Mouse (Mus musculus): ENCODE data around the gene Cox20.
A peak's percentile ranks its signal among the peaks of the same experiment; 100 is the strongest.
"Not testable (repeated sequence)": the region's sequence is repeated elsewhere in the genome, so short reads cannot be mapped to it uniquely, and the experiment has no call there.

Gene Cox20

GRCm38 (mm10) chr1:178320723-178321590 lies 2.0 kb downstream of the Cox20 start:
- DNase-seq, result no peak

DNA sequence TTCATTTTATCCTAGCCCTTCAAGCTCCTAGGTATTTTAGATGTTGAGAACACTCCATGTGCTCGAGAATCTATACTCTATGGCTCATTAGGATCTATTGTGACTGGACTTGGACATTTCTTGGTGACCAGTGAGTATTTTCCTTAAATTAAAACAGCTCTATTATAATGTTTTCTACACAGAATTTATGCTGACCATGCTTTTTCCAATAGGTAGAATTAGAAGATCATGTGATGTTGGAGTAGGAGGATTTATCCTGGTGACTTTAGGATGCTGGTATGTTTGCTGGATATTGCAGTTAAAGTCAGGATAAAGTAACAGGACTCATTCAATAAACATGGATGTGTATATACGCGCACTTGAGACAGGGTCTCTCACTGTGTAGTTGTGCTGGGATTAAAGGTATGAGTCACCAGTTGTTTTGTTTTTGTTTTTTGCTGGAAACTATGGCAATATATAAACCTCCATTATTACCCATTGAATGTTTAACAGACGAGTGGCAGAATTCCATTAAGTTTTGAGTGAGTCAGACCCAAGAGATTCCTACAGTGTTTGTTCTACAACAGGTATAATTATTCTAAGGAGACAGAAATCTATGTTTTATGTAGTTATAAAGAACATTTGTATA lies 2.9 kb downstream of the Cox20 start:
- no peak for DNase-seq

DNA sequence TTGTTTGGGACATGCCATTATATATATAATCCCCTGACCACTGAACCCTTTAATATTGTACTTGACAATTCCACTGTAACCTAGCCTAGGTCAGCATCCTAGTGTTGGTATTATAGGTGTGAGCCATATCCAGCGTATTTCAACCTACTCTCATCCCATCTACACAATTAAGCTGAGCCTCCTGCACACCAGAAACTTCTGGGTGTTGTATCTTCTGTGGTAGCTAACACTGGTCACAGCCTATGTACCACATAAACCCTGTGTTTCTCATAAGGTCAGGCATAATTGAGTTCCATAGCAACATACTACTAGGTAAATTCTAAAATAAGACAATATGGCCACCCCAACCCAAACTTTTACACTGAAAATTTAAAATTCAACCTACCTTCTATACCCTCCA lies 4.3 kb downstream of the Cox20 start:
- no peak for DNase-seq

GRCm38 (mm10) chr1:178324568-178324967 lies 5.6 kb downstream of the Cox20 start:
- DNase-seq, result no peak

DNA sequence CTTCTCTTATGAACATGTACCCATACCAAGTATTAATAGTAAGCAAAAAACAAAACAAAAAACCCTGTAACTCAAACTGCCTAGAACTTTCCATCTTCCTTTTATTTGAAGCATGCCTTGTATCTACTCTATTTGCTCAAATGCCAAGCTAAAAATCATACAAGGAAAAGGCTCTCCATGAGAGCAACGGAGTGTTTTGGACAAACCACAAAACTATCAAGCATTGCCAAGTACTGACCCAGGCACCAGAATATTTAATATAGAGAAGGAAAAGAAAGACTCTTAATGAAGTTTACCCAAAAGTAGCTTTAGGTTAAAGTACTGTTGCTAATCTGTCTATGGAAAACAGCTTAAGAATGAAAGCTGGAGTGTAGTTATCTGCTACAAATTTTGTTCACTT lies 7.4 kb downstream of the Cox20 start:
- DNase-seq, result no peak

GRCm38 (mm10) chr1:178326950-178327349 lies 8.0 kb downstream of the Cox20 start:
- DNase-seq, result no peak

- DNase-seq, result no peak
Observed at GRCm38 (mm10) chr1:178329017-178329416, 10.1 kb downstream of the Cox20 start.

DNA sequence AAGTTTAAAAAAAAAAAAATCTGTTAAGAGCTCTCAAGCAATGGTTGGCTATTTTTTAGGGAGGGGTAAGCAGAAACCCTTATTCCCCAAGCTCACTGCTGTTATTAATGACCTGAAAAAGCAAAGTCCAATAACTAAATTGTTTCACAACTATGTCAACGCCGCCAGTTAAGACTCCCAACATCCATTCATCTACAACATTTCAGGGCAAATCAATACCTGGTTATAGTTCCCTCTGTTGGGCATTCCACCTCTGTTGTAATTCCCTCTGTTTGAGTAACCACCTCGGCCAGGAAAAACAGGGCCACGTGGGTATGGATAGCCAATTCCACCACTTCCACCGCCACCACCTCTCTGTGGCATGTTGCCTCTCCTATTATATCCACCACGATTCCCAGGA lies 11.0 kb downstream of the Cox20 start:
- DNase-seq, result no peak

GRCm38 (mm10) chr1:178335860-178336261 lies 16.9 kb downstream of the Cox20 start:
- no peak for DNase-seq

GRCm38 (mm10) chr1:178336289-178336775 lies 17.4 kb downstream of the Cox20 start:
- peak; percentile 89 for DNase-seq

DNA sequence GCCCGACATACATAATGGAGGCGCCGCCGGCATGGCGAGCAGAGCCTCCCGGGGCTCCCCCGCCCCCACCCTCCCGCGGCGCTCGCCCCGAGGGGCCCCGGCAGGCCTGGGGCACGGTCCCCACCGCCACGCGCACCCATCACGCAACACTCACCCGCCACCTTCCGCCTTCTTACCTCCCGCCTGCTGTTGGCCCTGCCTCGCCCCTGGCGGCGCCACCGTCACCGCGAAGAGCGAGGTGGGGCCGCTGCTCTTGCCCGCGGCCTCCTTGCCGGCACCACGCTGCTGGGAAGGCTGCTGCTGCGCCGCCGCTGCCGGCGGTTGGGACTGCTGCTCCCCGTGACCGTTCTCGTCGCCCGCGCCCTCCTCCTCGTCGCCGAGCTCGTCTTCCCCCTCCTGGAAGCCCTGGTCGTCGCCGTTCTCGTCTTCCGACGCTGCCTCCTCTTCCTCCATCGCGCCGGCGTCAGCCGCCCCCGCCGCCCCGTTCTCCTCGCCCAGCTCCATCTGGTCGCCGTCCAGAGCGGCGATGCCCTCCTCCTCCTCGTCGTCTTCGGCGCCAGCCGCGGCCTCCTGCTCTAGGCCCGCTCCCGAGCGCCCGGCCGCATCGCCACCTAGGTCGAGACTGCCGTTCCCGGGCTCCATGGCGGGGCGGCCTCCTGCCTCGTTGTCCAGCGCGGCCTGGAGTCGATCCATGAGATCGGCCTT lies 18.0 kb downstream of the Cox20 start:
- DNase-seq, result peak; percentile 71

- DNase-seq, result peak; percentile 97
Observed at GRCm38 (mm10) chr1:178337551-178338317, 18.8 kb downstream of the Cox20 start, which contains the start of gene Hnrnpu. TSS of gene Hnrnpu (minus strand) at chr1:178337797.

- no peak for DNase-seq
Observed at GRCm38 (mm10) chr1:178338318-178338641, 19.4 kb downstream of the Cox20 start.

DNA sequence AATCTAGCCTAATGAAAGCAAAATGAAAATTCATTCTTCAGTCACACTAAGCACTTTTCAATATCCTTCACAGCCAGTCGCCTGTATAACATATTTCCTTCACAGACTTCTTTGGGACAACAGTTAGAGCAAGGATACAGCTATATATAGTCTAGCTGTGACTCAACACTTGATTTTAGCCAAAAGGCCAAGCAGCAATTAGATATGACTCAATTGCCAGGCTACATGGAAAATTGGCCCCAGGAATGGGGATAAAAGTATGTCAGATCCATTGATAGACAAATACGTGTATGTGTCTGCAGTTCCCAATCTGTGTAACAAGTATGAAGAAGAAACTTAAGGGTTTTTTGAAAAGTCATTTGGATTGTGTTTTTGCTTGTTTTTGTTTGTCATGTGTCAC lies 21.3 kb downstream of the Cox20 start:
- DNase-seq, result no peak

DNA sequence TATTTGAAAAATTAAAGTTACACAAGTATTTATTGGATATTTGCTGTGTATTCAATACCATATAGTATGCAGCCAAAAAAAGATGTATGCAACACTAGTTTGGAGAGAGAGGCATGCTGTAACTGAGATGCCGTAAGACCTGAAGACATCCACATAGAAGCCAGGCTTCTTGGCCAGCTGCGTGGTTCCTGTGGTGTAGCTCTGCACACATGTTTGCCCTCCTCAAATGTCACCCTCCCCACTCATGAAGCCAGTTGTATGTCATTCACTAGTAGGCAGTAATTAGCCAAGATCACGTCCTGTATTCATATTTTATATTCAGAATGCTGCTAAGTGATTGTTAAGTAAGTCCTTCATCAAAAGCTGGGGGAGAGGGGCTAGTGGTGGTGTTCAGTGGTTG lies 22.5 kb downstream of the Cox20 start:
- DNase-seq, result no peak

GRCm38 (mm10) chr1:178342063-178342462 lies 23.1 kb downstream of the Cox20 start:
- DNase-seq, result no peak

- no peak for DNase-seq
Observed at GRCm38 (mm10) chr1:178342612-178343011, 23.7 kb downstream of the Cox20 start.

DNA sequence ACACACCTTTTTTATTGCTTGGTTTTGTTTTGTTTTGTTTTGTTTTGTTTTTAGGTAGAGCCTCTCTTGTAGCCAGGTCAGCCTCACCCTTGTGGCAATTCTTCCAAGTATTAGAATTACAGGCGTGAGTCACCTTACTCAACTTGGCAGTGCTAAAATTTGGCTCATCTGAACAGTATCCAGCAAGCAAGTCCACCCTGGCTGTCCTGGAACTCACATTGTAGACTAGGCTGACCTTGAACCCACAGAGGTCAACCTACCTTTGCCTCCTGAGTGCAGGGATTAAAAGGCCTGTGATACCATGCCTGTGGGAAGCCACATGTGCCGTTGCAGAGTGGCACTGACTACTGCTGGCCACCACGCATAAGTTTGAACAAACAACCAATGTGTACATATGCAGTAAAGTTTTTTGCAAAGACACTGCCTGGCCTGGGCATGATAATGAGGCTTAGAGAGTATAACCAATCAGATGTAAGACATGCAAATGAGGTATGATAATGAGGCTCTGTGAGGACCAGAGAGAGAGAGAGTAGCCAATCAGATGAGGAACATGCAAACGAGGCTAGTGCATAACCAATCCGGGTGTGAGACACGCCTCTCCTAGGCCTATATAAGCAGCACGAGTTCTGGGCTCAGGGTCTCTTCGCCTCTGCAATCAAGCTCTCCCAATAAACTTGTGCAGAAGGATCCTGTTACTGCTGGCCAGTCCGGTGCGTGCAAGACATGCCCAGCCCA lies 25.3 kb downstream of the Cox20 start:
- DNase-seq, result not testable (repeated sequence)

- no peak for DNase-seq
Observed at GRCm38 (mm10) chr1:178350792-178351191, 31.9 kb downstream of the Cox20 start.

- no peak for DNase-seq
Observed at GRCm38 (mm10) chr1:178351643-178352042, 32.7 kb downstream of the Cox20 start.

DNA sequence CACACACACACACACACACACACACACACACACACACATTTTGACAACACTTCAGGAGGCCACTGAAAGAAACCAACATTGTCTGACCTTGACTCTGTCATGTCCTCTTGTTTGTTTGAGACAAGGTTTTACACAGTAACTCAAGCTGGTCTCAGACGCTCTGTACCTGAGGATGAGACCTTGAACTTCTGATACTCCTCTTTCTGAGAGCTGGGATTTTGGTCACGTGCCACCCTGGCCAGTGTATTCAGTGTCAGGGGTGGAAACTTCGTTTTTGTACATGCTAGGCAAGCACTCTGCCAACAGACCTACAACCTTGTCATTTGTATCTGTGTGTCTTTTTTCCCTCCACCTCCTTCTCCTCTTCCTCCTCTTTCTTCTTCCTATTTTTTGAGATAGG lies 35.6 kb downstream of the Cox20 start:
- no peak for DNase-seq
